Mouse (Mus musculus) T-helper 17 cell (primary cell): ENCODE data around the gene Dus4l.

Source experiments
- in situ Hi-C, 2 experiments: fragments of 300-600 bp; cut with MboI, MseI; formaldehyde crosslinking; loops; 1 replicate in 1 of 2; 2 replicates in 1 of 2; pipeline ENCODE4 v1.15.1; 2025; ENCODE audit warnings: high pct_unique_total_duplicates in 2 of 2

Dus4l gene

GRCm38 (mm10) chr12:31603586-31603985 lies 51.0 kb downstream of the Dus4l start:
- in situ Hi-C loops, result loop anchor here in 1 of 2 experiments (10.0 kb wide), 1 partner anchor 1121 kb away; no protein-coding TSS in a partner anchor

GRCm38 (mm10) chr12:31594296-31594695 lies 60.3 kb downstream of the Dus4l start:
- in situ Hi-C loops, result no loop called here

DNA sequence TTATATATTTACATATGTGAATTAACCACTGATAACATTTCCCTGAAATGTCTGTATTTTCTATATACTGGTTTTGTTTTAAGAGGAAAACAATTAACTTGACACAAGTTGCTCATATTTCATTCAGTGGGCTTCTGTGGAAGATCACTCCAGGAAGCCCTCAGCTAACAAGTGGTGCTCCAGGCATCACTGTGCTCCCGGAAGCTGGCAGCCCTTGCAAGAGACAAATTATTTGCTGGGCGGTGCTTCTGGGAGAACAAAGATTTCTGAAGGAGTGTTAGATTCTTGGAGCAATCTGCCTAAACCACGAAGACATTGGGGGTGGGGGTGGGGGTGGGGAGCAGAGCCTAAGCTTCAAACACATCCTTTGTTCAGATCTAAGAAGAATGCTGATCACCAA lies 62.6 kb downstream of the Dus4l start:
- in situ Hi-C loops, result no loop called here
